Mouse (Mus musculus) stomach, postnatal 0 days (tissue): ENCODE data around the gene E2f6.

Source experiments
- CTCF ChIP-seq: IDR thresholded peaks from 2 replicates; pipeline ENCODE4 v1.5.1; 2016; ENCODE audit warnings: antibody characterized with exemption, low read depth, mild to moderate bottlenecking, moderate library complexity
- EP300 ChIP-seq: optimal IDR thresholded peaks from 2 replicates; pipeline ENCODE3; 2016; ENCODE audit warnings: antibody characterized with exemption

- no peak for TF ChIP-seq CTCF
- TF ChIP-seq EP300: no peak
Measured at GRCm38 (mm10) chr12:16781034-16781746, 29.6 kb upstream of the E2f6 start.
